Mouse (Mus musculus) mouse embryonic stem cell (cell line): ENCODE measurements around the gene Rabepk.
"Not testable (repeated sequence)": the region's sequence is repeated elsewhere in the genome, so short reads cannot be mapped to it uniquely, and the experiment has no call there.

Source experiments
- in situ Hi-C, 2 experiments: fragments of 300-500 bp; cut with MboI; formaldehyde crosslinking; loops; 1 replicate in 1 of 2; 3 replicates in 1 of 2; pipeline ENCODE4 v1.14.3; 2019 to 2020; ENCODE audit warnings: low sequenced_read_pairs in 2 of 2, low pct_unique_long_range_greater_than_20kb in 1 of 2, mixed read lengths in 1 of 2; ENCODE audit not compliant: unreplicated experiment in 1 of 2

The Rabepk gene

GRCm38 (mm10) chr2:34772252-34773235 is 27.2 kb downstream of the Rabepk start:
- in situ Hi-C loops: no loop called here

GRCm38 (mm10) chr2:34771368-34772226 is 28.1 kb downstream of the Rabepk start, which contains the start of gene Hspa5:
Hspa5 (plus strand) TSS chr2:34771970.
- in situ Hi-C loops: no loop called here

- in situ Hi-C loops: no loop called here
Measured at GRCm38 (mm10) chr2:34770951-34771350, 28.8 kb downstream of the Rabepk start.

- in situ Hi-C loops: no loop called here
Measured at GRCm38 (mm10) chr2:34770049-34770448, 29.7 kb downstream of the Rabepk start.

GRCm38 (mm10) chr2:34764801-34765200 is 34.9 kb downstream of the Rabepk start:
- in situ Hi-C loops: no loop called here

GRCm38 (mm10) chr2:34762872-34763271 is 36.8 kb downstream of the Rabepk start:
- in situ Hi-C loops: no loop called here

- in situ Hi-C loops: no loop called here
Measured at GRCm38 (mm10) chr2:34762174-34762573, 37.5 kb downstream of the Rabepk start.

- in situ Hi-C loops: not testable (repeated sequence)
Measured at GRCm38 (mm10) chr2:34761272-34761671, 38.4 kb downstream of the Rabepk start.

GRCm38 (mm10) chr2:34757341-34757740 is 42.4 kb downstream of the Rabepk start:
- in situ Hi-C loops: no loop called here

GRCm38 (mm10) chr2:34754551-34755358 is 45.0 kb downstream of the Rabepk start, which contains the start of gene Gapvd1:
Gapvd1 (minus strand) TSS chr2:34755232.
- in situ Hi-C loops: no loop called here

GRCm38 (mm10) chr2:34753811-34754550 is 45.7 kb downstream of the Rabepk start:
- in situ Hi-C loops: no loop called here

GRCm38 (mm10) chr2:34750245-34750644 is 49.5 kb downstream of the Rabepk start:
- in situ Hi-C loops: no loop called here

GRCm38 (mm10) chr2:34748479-34748878 is 51.2 kb downstream of the Rabepk start:
- in situ Hi-C loops: no loop called here

GRCm38 (mm10) chr2:34745673-34746072 is 54.0 kb downstream of the Rabepk start:
- in situ Hi-C loops: no loop called here

GRCm38 (mm10) chr2:34744476-34744875 is 55.2 kb downstream of the Rabepk start:
- in situ Hi-C loops: no loop called here

GRCm38 (mm10) chr2:34742675-34743074 is 57.0 kb downstream of the Rabepk start:
- in situ Hi-C loops: no loop called here

GRCm38 (mm10) chr2:34741390-34742159 is 58.1 kb downstream of the Rabepk start:
- in situ Hi-C loops: no loop called here
